Mouse (Mus musculus) Muller cell, postnatal 12 days (primary cell): ENCODE data around the gene Sema3d.

Source experiments
- DNase-seq: peaks from one replicate; pipeline ENCODE4 v3.0.0-alpha.2; 2015; ENCODE audit errors: inconsistent ontology term

Gene Sema3d

GRCm38 (mm10) chr5:12634227-12634980 is 251.2 kb downstream of the Sema3d start:
- DNase-seq: peak; percentile 70

- DNase-seq: no peak
These were observed 254.7 kb downstream of the Sema3d start for GRCm38 (mm10) chr5:12637763-12638468.
